Mouse (Mus musculus) lung, postnatal 0 days (tissue): ENCODE results near the gene Tmsb4x.

Source experiments
- CTCF ChIP-seq: IDR thresholded peaks from 2 replicates; pipeline ENCODE4 v1.5.1; 2016; ENCODE audit warnings: antibody characterized with exemption, mild to moderate bottlenecking
- EP300 ChIP-seq: IDR thresholded peaks from 2 replicates; pipeline ENCODE4 v1.6.1; 2016; ENCODE audit warnings: antibody characterized with exemption, mild to moderate bottlenecking, control low read depth

GRCm38 (mm10) chrX:167212707-167213106 lies 3.6 kb upstream of the Tmsb4x start:
- peak; percentile 71 for TF ChIP-seq CTCF
- no peak for TF ChIP-seq EP300
